Mouse (Mus musculus): ENCODE measurements around the gene Syngap1. TPM values are rescaled to one million over a fixed set of nuclear protein-coding genes. Genes with fewer than 3 reads are reported as not detected.
"Not testable (repeated sequence)": the region's sequence is repeated elsewhere in the genome, so short reads cannot be mapped to it uniquely, and the experiment has no call there.

The Syngap1 gene
- polyA plus RNA-seq, 1 experiment from 2014 or later, result 1.6 TPM

GRCm38 (mm10) chr17:26918343-26918742, 22.7 kb upstream of the Syngap1 start:
- peaks cover 10% of the 10 kb centered on the region for H3K36me3 ChIP-seq
- no peaks in the 10 kb centered on the region for H3K27me3 ChIP-seq
- peak overlapping the region; percentile 70 for H3K4me3 ChIP-seq
- H3K27ac ChIP-seq, result no peak overlapping the region
- WGBS, result 73% methylated on average over 2 of the region's 2 CpGs
- H3K4me2 ChIP-seq, result 0 out of 2 replicates have a peak overlapping the region, but pooled peaks have one; percentile 10
- H3K4me1 ChIP-seq, result peaks cover 7% of the 10 kb centered on the region; the same call in 1 of the 2 replicates
- H3K9me3 ChIP-seq, result no peaks in the 10 kb centered on the region
- ATAC-seq (ENCODE audit: insufficient number of reproducible peaks, low FRiP score, low TSS enrichment, low read depth), result no peak
- no peak overlapping the region for H3K9ac ChIP-seq

GRCm38 (mm10) chr17:26919516-26919915, 21.5 kb upstream of the Syngap1 start:
- H3K36me3 ChIP-seq, result peaks cover 10% of the 10 kb centered on the region
- 81% methylated on average over 2 of the region's 2 CpGs for WGBS
- not testable (repeated sequence) for H3K27me3 ChIP-seq; H3K9ac ChIP-seq; H3K27ac ChIP-seq; H3K4me3 ChIP-seq; H3K9me3 ChIP-seq; H3K4me1 ChIP-seq; ATAC-seq (ENCODE audit: insufficient number of reproducible peaks, low FRiP score, low TSS enrichment, low read depth); H3K4me2 ChIP-seq

GRCm38 (mm10) chr17:26922368-26922767, 18.7 kb upstream of the Syngap1 start:
- H3K4me3 ChIP-seq; H3K9ac ChIP-seq; H3K4me2 ChIP-seq; H3K9me3 ChIP-seq; H3K27ac ChIP-seq; H3K4me1 ChIP-seq; H3K27me3 ChIP-seq; ATAC-seq (ENCODE audit: insufficient number of reproducible peaks, low FRiP score, low TSS enrichment, low read depth): not testable (repeated sequence)
- peaks cover 31% of the 10 kb centered on the region for H3K36me3 ChIP-seq
- WGBS, result 88% methylated on average over 6 of the region's 6 CpGs

GRCm38 (mm10) chr17:26925414-26925813, 15.6 kb upstream of the Syngap1 start:
- 94% methylated on average over 9 of the region's 9 CpGs for WGBS
- ATAC-seq (ENCODE audit: insufficient number of reproducible peaks, low FRiP score, low TSS enrichment, low read depth); H3K27ac ChIP-seq; H3K9me3 ChIP-seq; H3K4me1 ChIP-seq; H3K9ac ChIP-seq; H3K27me3 ChIP-seq; H3K4me3 ChIP-seq; H3K4me2 ChIP-seq: not testable (repeated sequence)
- H3K36me3 ChIP-seq, result peaks cover 42% of the 10 kb centered on the region

GRCm38 (mm10) chr17:26931795-26932194, 9.3 kb upstream of the Syngap1 start:
- H3K27ac ChIP-seq; H3K4me3 ChIP-seq; ATAC-seq (ENCODE audit: insufficient number of reproducible peaks, low FRiP score, low TSS enrichment, low read depth); H3K4me2 ChIP-seq; H3K9me3 ChIP-seq; H3K27me3 ChIP-seq; H3K9ac ChIP-seq: not testable (repeated sequence)
- Histone ChIP-seq H3K36me3 (peaks cover 44% of the 10 kb centered on the region), H3K4me1 (peaks cover 24% of the 10 kb centered on the region)
- WGBS, result 67% methylated on average over 7 of the region's 7 CpGs

- Histone ChIP-seq H3K36me3 (peaks cover 45% of the 10 kb centered on the region), H3K27ac (peak within 1 kb of the TSS; percentile 95), H3K4me3 (peak within 1 kb of the TSS; percentile 64), H3K9ac (peak within 1 kb of the TSS; percentile 62), H3K4me1 (peaks cover 32% of the 10 kb centered on the region), H3K9me3 (no peaks in the 10 kb centered on the region), H3K27me3 (no peaks in the 10 kb centered on the region), H3K4me2 (peak within 1 kb of the TSS; percentile 89)
- peak; percentile 85 for ATAC-seq (ENCODE audit: insufficient number of reproducible peaks, low FRiP score, low TSS enrichment, low read depth)
- WGBS, result under 1% methylated on average over 31 of the region's 43 CpGs
Observed at GRCm38 (mm10) chr17:26932839-26933398, 8.1 kb upstream of the Syngap1 start, which contains the start of gene Phf1. TSS of gene Phf1 (plus strand) at chr17:26933052.

- ATAC-seq (ENCODE audit: insufficient number of reproducible peaks, low FRiP score, low TSS enrichment, low read depth), result no peak
- Histone ChIP-seq H3K9me3 (no peaks in the 10 kb centered on the region), H3K9ac (peak overlapping the region; percentile 62), H3K27ac (peak overlapping the region; percentile 95), H3K4me2 (peak overlapping the region; percentile 89), H3K4me1 (peaks cover 37% of the 10 kb centered on the region), H3K4me3 (peak overlapping the region; percentile 64), H3K36me3 (peaks cover 45% of the 10 kb centered on the region), H3K27me3 (no peaks in the 10 kb centered on the region)
- 4% methylated on average over 12 of the region's 13 CpGs for WGBS
Observed at GRCm38 (mm10) chr17:26933419-26933818, 7.6 kb upstream of the Syngap1 start.

GRCm38 (mm10) chr17:26933885-26934827, 6.9 kb upstream of the Syngap1 start:
- Histone ChIP-seq H3K4me2 (peak overlapping the region; percentile 89), H3K27ac (0 out of 2 replicates have a peak overlapping the region, but pooled peaks have one; percentile 95), H3K4me3 (peak overlapping the region; percentile 64), H3K4me1 (peaks cover 39% of the 10 kb centered on the region), H3K27me3 (no peaks in the 10 kb centered on the region), H3K9ac (peak overlapping the region; percentile 62), H3K9me3 (no peaks in the 10 kb centered on the region), H3K36me3 (peaks cover 39% of the 10 kb centered on the region)
- no peak for ATAC-seq (ENCODE audit: insufficient number of reproducible peaks, low FRiP score, low TSS enrichment, low read depth)
- 76% methylated on average over 16 of the region's 16 CpGs for WGBS

GRCm38 (mm10) chr17:26935027-26935426, 6.0 kb upstream of the Syngap1 start:
- Histone ChIP-seq H3K4me1 (peaks cover 44% of the 10 kb centered on the region), H3K9ac (no peak overlapping the region), H3K27me3 (no peaks in the 10 kb centered on the region), H3K4me2 (no peak overlapping the region), H3K9me3 (no peaks in the 10 kb centered on the region), H3K36me3 (peaks cover 37% of the 10 kb centered on the region), H3K4me3 (no peak overlapping the region), H3K27ac (no peak overlapping the region)
- no peak for ATAC-seq (ENCODE audit: insufficient number of reproducible peaks, low FRiP score, low TSS enrichment, low read depth)
- 88% methylated on average over 9 of the region's 9 CpGs for WGBS

- Histone ChIP-seq H3K9ac (no peak overlapping the region), H3K4me3 (no peak overlapping the region), H3K4me2 (no peak overlapping the region), H3K9me3 (no peaks in the 10 kb centered on the region), H3K27ac (no peak overlapping the region), H3K27me3 (no peaks in the 10 kb centered on the region), H3K4me1 (peaks cover 54% of the 10 kb centered on the region), H3K36me3 (peaks cover 33% of the 10 kb centered on the region)
- 80% methylated on average over 12 of the region's 12 CpGs for WGBS
- ATAC-seq (ENCODE audit: insufficient number of reproducible peaks, low FRiP score, low TSS enrichment, low read depth), result no peak
Observed at GRCm38 (mm10) chr17:26936453-26936852, 4.6 kb upstream of the Syngap1 start.

- H3K27me3 ChIP-seq, result no peaks in the 10 kb centered on the region
- H3K9ac ChIP-seq, result no peak overlapping the region
- peaks cover 57% of the 10 kb centered on the region for H3K4me1 ChIP-seq
- peaks cover 33% of the 10 kb centered on the region for H3K36me3 ChIP-seq
- 87% methylated on average over 15 of the region's 15 CpGs for WGBS
- no peak overlapping the region for H3K4me3 ChIP-seq
- no peak overlapping the region for H3K27ac ChIP-seq
- no peak for ATAC-seq (ENCODE audit: insufficient number of reproducible peaks, low FRiP score, low TSS enrichment, low read depth)
- H3K4me2 ChIP-seq, result no peak overlapping the region
- no peaks in the 10 kb centered on the region for H3K9me3 ChIP-seq
Observed at GRCm38 (mm10) chr17:26936921-26937695, 3.9 kb upstream of the Syngap1 start.
